Mouse (Mus musculus) brain, embryonic 18.5 days (tissue): ENCODE results near the gene Nbea.

ENCODE experiments used
- DNase-seq: peaks from one replicate; pipeline ENCODE4 v3.0.0-alpha.2; 2012; ENCODE audit warnings: low read depth, low spot score

The Nbea gene

DNA sequence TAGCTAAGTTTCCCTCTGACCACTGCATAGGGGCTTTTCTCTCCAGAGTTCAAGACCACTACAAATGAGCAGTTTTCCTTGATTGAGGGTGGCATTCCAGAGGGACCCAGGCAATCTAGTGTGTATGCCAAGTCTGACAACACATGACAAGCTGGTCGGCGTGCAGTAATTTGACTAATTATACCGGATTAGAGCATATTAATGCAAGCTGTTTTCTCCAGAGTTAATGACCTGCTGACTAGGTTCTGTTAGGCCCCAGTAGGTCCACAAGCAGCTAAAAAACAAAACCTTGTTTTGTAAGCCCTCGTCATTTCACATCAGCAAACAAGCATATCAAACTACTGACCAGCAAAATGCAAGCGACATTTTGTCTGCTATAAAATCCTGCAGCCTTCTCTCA is 432.1 kb downstream of the Nbea start:
- DNase-seq, result no peak

DNA sequence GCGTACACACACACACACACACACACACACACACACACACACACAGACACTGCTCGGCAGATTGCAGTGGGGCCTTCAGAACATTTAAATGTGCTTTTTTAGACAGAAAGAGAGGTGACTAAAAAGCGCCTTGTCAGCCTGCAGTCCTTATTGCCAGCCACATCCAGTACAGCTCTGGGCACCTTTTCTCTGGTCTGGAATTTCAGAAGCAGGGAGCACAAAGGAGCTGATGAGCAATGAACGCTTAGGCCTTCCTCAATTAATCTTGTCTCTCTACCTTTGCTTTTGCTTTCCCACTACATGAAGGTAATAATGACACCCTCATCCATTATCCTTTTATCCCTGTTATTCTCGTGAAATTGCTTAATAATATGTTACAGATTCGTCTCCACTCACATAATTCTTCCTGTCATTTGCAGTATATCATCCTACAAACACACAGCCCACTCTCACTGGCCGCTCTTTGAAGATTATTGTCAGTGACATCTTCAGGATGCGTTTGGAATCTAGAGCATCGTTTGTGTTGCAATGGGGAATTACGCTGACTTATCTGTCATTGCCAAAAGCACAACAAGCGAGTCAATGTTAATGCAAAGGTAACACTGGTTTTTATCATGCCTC is 432.9 kb downstream of the Nbea start:
- no peak for DNase-seq

DNA sequence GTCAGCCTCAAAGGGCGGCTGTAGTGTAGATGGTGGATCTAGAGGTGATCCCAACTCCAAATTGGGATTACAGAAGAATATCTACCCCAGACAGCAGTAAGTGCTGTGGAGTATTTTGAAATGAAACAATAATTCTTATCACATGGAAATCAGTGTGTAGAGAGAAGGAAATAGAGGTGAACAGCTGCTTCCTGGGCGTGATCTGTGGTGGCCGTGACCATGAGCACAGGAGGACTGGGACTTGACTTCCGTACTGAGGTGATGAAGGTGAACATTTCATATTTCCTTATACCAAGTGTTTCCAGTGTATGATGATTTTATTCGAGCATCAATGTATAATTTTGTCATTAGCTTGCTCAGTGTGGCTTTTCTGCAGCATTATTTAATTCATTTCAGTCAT is 439.6 kb downstream of the Nbea start:
- DNase-seq, result no peak

DNA sequence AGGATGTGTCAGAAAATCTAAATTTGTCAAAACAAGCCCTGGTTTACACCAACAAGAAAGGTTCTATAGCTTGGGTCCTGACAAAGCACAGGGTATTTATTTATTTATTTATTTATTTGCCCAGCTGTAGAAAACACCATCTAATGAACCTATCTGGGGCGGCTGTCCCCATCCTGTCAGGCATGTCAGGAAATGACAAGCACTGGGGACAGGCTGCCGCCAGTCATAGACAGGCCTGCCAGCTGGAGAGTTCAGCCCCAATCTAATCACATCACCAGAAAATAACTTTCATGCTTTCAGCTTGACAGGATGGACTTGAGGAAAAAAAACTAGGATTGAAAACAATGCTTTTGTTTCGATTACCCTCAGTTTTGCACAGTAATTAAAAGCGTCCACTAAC is 440.8 kb downstream of the Nbea start:
- no peak for DNase-seq

DNA sequence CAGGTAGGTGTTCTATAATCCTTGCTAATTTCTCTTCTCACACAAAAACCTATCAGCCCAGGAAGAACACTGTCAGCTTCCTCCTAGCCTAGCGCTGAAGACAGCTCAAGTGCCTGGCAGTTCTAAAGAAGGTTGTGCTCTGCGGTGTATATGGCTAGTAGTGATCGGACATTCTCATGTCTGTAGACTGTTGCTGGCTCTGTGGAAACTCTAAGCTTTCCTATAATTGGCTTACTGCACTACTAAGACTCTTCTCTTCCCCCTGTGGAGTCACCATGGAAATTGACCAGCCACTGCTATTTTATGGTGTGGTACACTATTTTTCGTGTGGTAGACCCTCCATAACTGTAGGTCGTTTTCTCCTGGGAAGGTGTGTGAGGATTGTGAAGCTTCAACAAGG is 441.3 kb downstream of the Nbea start:
- DNase-seq, result no peak

DNA sequence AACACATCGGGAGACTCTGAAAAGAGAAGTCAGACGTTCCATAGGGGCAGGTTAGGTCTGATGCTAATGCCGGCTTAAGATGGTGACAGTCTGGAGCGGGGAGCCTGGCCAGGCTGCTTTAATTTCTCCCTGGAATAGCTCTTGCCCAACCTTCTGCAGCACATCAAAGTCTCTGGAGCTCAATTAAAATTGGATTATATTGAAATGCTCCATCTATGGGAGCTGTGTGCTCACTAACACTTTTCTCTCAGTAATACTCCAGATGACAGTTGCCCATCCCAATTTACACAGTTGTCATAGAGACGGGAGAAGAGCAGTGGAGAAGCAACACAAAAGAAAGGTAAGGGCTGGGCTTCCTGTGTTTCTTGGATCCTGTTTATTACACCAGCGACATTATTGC is 442.1 kb downstream of the Nbea start:
- DNase-seq, result no peak

DNA sequence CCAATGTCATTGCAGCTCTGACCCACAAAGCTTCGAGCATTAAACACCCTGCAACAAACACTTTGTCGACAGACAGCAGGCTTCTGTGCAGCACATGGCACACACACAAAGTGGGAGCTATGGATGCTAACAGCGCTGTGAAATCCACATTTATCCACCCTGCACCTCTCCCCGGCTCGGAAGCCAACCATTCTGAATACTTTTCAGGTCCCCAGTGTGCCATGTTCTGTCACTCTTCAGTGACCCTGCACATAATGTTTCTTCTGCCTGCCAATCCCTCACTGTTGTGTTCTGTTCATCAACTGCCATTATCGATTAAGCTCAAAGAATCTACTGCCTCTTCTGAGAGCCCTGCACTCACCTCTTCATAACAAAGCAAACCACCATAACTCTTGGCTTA is 449.8 kb downstream of the Nbea start:
- DNase-seq, result no peak

DNA sequence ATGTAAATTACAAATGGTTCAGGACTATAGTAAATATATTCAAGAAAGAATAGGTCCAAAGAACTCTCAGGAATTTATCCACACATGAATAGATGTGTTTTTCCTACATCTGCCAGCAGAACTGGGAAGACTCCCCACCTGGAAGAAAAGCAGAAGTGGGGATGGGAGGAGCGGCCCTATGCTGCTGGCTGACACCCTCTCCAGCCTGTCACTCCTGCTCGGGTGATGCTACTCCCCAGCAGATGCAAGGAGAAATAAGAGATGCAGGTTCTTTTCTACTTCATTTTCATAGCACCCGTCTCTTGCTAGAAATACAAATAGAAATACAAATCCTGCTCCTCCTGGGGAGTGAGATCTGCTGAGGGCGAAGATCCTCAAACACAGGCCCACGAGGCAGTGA is 453.0 kb downstream of the Nbea start:
- no peak for DNase-seq

DNA sequence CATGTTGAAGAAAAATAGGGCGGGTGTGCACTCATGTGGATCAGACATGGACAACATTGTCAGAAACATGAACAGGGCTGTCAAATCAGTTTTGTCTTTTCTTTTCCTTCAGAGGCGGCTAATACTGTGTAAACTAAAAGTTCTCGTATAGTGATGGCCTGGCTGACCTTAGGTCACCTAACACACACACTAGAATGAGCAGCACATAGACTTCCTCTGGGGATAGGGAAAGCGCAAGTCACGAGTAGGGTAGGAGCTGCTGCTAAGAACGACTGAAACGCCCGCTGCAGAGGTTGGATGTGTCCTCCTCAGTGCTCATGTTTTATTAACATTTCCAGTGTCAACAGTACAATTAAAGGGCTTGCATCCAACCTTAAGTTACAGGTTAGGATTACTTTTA is 453.4 kb downstream of the Nbea start:
- DNase-seq, result no peak

DNA sequence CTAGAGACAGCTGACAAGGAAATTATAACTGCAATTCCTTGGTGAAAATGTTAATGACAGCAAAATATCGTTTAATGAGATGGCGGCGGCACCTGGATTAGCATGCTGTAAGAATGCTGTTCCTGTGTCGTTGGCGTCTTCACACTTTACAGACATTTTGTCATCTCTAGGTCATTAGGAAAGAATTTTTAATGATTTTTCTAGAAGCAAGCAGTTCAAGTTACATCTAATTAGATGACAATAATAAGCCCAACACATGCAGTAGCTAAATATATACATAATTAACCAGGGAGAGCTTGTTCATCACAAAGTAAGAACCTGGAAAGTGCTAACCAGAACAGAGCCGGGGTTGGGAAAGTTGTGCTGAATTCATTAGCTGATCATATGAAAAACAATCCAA is 469.2 kb downstream of the Nbea start:
- DNase-seq, result peak; percentile 14

DNA sequence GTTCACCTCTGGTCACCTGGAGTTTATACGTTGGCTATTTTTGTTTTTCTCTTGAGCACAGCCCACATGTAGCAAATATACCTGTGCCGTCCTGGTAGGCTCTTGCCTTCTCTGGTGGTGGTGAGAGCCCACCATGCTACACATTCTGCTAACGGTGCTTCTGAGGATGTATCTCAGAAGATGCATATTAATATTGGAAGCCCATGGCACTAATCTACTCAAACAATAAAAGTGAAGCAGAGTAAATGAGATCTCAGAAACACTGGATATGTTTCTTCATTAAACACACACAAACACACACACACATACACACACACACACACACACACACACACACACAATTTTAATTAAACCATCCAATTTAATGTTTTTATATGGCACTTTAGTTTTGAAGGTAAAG is 469.6 kb downstream of the Nbea start:
- DNase-seq, result no peak

DNA sequence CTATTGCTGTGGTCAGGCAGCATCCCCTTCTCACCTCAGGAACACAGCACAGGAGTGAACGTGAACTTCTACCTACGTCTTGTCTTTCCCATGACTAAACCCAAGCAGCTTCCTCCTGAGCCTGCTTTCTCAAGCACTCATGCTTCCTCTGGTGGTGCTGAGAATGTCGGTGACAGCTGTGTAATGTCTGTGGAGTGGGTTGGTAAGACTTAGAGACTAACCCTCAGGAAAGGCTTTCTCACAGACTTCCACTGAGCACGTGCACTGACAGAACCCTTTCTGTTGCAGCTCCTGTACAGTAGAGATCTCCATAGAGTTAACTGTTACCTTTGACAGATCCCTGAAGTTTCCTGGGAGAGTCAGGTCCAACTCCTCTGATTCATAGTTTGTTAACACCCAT is 473.2 kb downstream of the Nbea start:
- DNase-seq, result no peak

DNA sequence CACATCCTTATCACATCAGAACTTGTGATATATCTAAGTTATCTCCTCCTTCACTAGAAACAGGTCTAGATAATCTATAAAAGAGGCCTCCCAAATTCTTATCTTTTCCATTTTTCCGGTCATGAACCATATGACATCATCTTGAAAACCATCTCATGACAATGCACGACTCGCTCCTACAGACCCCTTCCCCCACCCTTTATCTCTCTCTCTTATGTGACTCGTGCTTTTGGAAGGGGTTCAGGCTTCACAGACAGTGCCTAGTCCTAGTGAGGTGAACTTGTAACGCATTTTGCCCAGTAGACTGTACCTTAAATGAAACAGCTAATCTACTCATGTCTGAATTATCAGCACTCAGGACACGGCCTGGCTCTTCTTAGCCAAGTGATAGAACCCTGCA is 481.9 kb downstream of the Nbea start:
- DNase-seq, result no peak

DNA sequence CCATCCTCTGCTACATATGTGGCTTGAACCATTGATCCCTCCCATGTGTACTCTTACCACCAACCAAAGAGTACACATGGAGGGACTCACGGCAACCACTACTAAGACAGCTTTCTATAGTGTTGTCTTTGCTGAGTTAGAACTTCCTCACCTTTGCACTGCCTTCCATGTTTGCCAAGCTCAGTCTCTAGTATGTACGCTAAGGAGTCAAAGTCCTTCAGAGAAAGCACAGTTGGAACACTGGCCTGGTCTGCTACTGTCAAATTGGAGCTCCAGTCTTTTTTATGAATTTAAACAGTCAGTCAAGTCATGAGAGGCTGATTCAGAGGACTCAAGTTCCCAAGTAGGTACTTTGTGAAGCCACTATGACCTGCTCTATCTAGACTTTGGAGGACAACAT is 486.3 kb downstream of the Nbea start:
- no peak for DNase-seq

DNA sequence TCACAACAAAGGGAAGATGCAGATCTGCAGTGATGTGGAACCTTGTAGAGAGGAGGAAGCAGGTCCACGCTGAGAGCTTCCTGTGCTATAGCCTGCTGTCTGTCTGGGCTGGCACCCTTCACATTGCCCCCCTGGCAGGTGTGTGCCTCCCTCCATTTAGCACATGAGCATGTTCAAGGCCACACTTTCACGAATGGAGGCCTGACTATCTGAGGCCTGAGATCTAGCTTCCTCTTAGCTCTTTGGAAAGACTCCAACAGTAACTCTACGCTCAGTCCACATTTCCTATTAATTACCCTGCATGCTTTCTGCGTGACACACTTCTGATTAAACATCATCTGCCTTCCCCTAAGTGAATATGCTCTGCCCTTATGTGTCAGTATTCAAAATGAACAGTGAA is 490.4 kb downstream of the Nbea start:
- no peak for DNase-seq

DNA sequence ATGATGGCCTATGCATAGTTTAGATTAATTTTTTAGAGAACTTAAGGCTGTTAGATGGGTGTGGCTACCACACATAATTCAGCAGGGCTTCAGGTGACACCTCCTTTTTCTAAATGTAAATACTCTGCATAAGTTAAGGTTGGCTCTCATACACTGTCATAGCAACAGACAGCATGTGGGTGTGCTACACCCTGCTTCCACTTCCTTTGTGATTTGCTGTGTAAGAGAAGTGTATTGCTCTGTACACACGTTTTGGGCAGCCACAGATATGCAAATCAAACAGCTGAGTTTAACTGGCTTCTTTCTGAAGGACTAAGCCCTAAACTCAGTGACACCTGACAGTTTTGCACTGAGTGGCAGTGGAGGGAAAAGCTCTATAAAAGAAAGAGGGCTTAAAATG is 495.4 kb downstream of the Nbea start:
- DNase-seq, result no peak

DNA sequence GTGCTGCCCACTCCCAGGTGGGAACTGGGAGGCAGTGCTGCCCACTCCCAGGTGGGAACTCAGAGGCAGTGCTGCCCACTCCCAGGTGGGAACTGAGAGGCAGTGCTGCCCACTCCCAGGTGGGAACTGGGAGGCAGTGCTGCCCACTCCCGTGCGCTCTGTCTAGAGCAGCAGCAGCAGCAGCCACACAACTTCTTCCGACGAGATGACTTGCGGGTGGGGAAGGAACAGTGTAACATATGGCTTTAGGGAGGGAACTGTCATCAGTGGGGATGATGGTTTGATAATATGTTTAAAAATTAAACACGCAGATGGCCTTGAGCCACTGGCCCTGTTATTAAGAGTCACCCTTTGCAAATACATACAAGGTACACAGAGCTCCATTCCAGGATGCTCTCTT is 496.5 kb downstream of the Nbea start:
- DNase-seq, result no peak

DNA sequence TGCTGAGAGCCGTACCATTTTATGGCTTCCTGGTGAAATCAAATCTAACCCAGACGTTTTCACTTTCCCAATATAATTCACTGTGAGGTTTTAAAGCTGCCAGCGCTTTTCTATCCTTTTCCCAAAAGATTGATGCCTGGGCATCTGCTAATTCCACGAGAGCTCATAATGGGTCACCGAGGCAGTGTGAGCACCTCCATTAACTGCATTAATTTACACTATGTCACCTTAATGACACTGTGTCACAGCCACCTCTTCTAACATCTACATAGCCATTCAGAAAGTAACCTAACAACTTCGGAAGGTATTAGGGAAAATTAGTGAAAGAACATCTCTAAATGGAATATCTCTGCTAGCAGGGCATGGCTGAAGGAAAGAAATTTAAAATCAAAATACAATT is 497.9 kb downstream of the Nbea start:
- DNase-seq, result no peak

DNA sequence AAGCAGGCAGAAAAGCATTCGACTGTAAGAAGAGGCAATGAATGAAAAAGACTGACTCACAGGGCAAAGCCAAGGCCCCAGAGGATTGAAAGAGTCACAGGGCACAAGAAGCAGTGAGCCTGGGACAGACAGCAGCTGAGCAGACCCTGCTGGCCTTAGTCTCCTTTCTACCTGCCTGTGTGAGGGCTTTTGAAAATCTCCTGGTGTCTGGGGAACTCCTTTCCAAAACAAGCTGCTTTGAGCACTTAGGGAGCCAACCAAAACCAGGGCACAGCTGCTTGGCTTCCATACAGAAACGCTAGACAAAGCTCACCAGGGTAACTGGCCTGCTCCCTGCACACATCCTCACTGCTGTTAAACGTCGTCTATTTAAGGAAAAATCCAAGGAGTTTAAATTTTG is 498.6 kb downstream of the Nbea start:
- no peak for DNase-seq

DNA sequence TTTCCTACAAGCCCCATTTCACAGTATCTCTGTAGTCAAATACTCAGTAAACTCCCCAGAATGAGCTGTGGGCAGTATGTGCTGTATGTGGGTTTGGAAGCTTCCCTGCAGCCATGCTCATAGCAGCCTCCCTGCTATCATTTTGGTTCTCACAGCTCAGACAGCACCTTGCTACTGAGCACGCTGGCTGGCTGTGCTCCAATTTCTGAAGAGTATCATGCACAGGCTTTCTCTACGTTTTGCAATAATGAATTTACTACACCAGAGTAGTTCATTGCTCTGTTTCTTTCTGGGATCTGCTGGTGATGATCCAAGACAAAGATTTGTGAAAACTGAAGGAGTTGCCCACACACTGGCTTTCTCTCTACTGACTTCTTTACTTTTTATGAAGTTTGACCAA is 505.8 kb downstream of the Nbea start:
- no peak for DNase-seq

DNA sequence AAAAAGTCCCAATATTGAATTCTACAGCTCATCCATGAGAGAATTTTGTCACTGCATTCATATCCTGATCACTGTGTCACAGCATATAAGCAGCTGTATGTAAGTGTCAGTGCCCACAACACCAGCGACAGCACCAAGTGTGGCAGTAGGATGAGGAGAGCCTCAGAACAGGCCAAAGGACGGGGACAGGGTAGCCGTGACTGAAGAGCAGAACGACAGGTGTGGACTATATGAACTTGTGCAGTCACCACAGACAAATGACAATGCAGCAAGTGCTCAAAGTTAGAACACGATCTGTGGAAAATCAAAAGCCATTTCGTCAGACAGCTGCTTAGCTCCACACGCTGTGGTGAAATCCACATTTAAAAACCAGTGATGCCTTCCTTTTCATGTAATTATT is 509.3 kb downstream of the Nbea start:
- no peak for DNase-seq

DNA sequence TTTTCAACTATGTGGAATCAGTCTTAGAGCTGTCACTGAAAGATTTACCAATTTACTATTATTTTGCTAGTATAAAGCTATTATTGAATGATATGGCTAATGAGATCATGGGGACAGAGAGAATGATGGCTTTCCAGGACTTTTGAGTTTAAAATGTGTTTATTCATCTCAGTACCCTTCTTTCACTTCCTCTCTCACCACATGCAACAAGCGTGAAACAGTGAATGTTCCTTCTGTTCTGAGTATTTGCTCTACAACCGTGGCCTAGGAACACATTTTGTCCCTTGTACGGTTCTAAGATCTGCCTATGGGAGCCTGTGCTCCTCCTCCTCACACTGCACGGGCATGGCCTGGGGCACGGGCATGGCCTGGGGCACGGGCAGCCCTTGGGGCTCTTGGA is 516.5 kb downstream of the Nbea start:
- DNase-seq, result no peak

DNA sequence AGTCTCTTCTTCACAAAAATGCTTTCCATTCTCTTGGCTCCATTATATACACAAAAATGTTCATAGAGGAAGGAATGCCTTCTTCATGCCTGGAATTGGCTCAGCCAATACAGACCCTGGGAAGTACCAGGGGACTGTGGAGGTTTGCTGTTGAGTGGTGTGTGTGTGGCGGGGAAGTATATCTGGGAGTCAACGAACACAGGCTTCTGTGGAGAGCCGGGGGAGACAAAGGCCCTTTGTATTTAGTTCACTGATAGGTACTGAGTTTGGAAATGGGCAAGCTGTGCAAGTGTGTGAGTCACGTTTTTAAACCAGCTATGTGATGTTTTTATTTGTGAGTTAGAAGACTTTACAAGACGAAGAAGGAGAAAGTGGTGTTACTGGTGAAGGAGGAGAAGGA is 517.6 kb downstream of the Nbea start:
- DNase-seq, result no peak

DNA sequence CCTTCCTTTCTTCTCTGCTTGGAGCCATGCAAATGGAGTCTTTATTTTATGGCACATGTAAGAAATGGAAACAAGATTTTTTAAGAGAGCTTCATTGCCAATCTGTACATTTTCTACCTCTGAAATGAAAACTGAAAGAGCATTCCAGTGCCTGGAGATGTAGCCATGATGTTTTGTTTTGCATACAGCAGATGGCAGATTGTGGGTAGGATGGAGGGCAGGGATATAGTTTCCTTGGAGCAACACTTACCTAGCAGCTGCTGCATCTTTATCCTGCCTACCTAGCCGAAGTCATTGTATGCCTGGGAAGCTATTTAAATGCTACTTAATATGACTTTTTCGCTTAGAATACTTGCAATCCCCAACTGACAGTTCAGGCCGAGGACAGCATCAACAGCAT is 518.8 kb downstream of the Nbea start:
- DNase-seq, result no peak
